Mouse (Mus musculus) forebrain, postnatal 0 days (tissue): ENCODE results near the gene Sbk2. TPM values are rescaled to one million over a fixed set of nuclear protein-coding genes. Genes with fewer than 3 reads are reported as not detected.

Source experiments
- ATAC-seq: fragments of 200-750 bp; cut with Nextera tagmentation; 2 replicates; pipeline ENCODE4 v1.8.0; 2017; ENCODE audit warnings: mild to moderate bottlenecking, moderate library complexity
- DNase-seq: peaks from one replicate; pipeline ENCODE4 v3.0.0-alpha.2; 2015
- H3K27ac ChIP-seq: fragments of 300-500 bp; sonication (generic); 2 replicates; pipeline ENCODE4 v1.5.1; 2014; ENCODE audit warnings: low read depth, mild to moderate bottlenecking, antibody characterized with exemption, low read length, moderate library complexity, mixed read lengths
- H3K27me3 ChIP-seq: fragments of 300-500 bp; sonication (generic); 2 replicates; pipeline ENCODE4 v1.6.1; 2014; ENCODE audit warnings: mild to moderate bottlenecking, low read length, mixed read lengths; ENCODE audit not compliant: insufficient read depth
- H3K36me3 ChIP-seq: fragments of 300-500 bp; sonication (generic); 2 replicates; pipeline ENCODE4 v1.6.1; 2014; ENCODE audit warnings: mild to moderate bottlenecking, moderate library complexity; ENCODE audit not compliant: insufficient read depth
- H3K4me1 ChIP-seq: fragments of 300-500 bp; sonication (generic); 2 replicates; pipeline ENCODE4 v1.6.1; 2014; ENCODE audit warnings: antibody characterized with exemption; ENCODE audit not compliant: insufficient read depth
- H3K4me2 ChIP-seq: fragments of 300-500 bp; sonication (generic); 2 replicates; pipeline ENCODE4 v1.6.1; 2014; ENCODE audit warnings: low read depth, mild to moderate bottlenecking, moderate library complexity
- H3K4me3 ChIP-seq: fragments of 300-500 bp; sonication (generic); 2 replicates; pipeline ENCODE4 v1.5.1; 2014; ENCODE audit warnings: low read depth, low read length, mixed read lengths
- H3K9ac ChIP-seq: fragments of 300-500 bp; sonication (generic); 2 replicates; pipeline ENCODE4 v1.6.1; 2014; ENCODE audit warnings: mild to moderate bottlenecking
- H3K9me3 ChIP-seq: fragments of 300-500 bp; sonication (generic); 2 replicates; pipeline ENCODE4 v1.6.1; 2016; ENCODE audit warnings: low read length
- CTCF ChIP-seq: sonication (generic); IDR thresholded peaks from 2 replicates; pipeline ENCODE4 v1.5.1; 2016; ENCODE audit warnings: antibody characterized with exemption, control low read depth, low read depth
- WGBS: fragments of 180-500 bp; shearing (Covaris S2); extraction: QIAGEN DNeasy Blood & Tissue Kit; methylation state at CpG from one replicate; pipeline ENCODE4 v1.1.7; 2014; 5-methylcytosine and 5-hydroxymethylcytosine counted together
- polyA plus RNA-seq: library from polyadenylated mRNA; unstranded; fragments of >200 nt; fragmentation: Nextera tagmentation; extraction: Ambion mirVana; gene quantifications from 2 replicates; pipeline ENCODE4 v1.2.1, GENCODE M21; 2015
- total RNA-seq: library from RNA; depleted of rRNA; stranded (reverse); fragments of >200 nt; gene quantifications from 2 replicates; pipeline ENCODE4 v1.2.3, GENCODE M21; 2014

The Sbk2 gene
- total and polyA plus RNA-seq, 2 experiments from 2014 or later, result not detected

- 1% methylated on average over 14 of the region's 14 CpGs for WGBS
- Histone ChIP-seq H3K27me3 (no peaks in the 10 kb centered on the region), H3K4me3 (peak overlapping the region; percentile 53), H3K36me3 (peaks cover 28% of the 10 kb centered on the region), H3K4me1 (peaks cover 28% of the 10 kb centered on the region; the same call in 1 of the 2 replicates), H3K9ac (peak overlapping the region; percentile 68), H3K4me2 (peak overlapping the region; percentile 97), H3K27ac (peak overlapping the region; percentile 96), H3K9me3 (no peaks in the 10 kb centered on the region)
- TF ChIP-seq CTCF, result no peak
- peak; percentile 95 for DNase-seq
- peak; percentile 88 for ATAC-seq
These were observed 41.7 kb downstream of the Sbk2 start for GRCm38 (mm10) chr7:4922508-4922907.

GRCm38 (mm10) chr7:4921824-4922482 is 42.3 kb downstream of the Sbk2 start, which contains the start of gene Nat14:
Gene Nat14, plus strand, starts transcription at chr7:4922028.
- Histone ChIP-seq H3K4me1 (peaks cover 28% of the 10 kb centered on the region; the same call in 1 of the 2 replicates), H3K27me3 (no peaks in the 10 kb centered on the region), H3K27ac (peak within 1 kb of the TSS; percentile 96), H3K9me3 (no peaks in the 10 kb centered on the region), H3K9ac (peak within 1 kb of the TSS; percentile 68), H3K4me3 (peak within 1 kb of the TSS; percentile 53), H3K4me2 (peak within 1 kb of the TSS; percentile 97), H3K36me3 (peaks cover 29% of the 10 kb centered on the region)
- ATAC-seq (peak; percentile 2; the same call in 1 of the 2 replicates), DNase-seq (no peak)
- WGBS, result 22% methylated on average over 8 of the region's 8 CpGs
- no peak for TF ChIP-seq CTCF

GRCm38 (mm10) chr7:4920976-4921823 is 43.0 kb downstream of the Sbk2 start:
- no peak for TF ChIP-seq CTCF

GRCm38 (mm10) chr7:4920496-4920895 is 43.7 kb downstream of the Sbk2 start:
- H3K4me1 ChIP-seq, result peaks cover 36% of the 10 kb centered on the region; the same call in 1 of the 2 replicates
- H3K27ac ChIP-seq, result no peak overlapping the region
- WGBS, result 91% methylated on average over 19 of the region's 19 CpGs
- no peak overlapping the region for H3K9ac ChIP-seq
- H3K4me2 ChIP-seq, result no peak overlapping the region
- no peak for ATAC-seq
- H3K4me3 ChIP-seq, result no peak overlapping the region
- H3K36me3 ChIP-seq, result peaks cover 29% of the 10 kb centered on the region
- no peaks in the 10 kb centered on the region for H3K27me3 ChIP-seq
- DNase-seq, result no peak
- TF ChIP-seq CTCF, result no peak
- no peaks in the 10 kb centered on the region for H3K9me3 ChIP-seq

More at GRCm38 (mm10) chr7:4920976-4921823, 43.0 kb downstream of the Sbk2 start:
- WGBS, result 58% methylated on average over 23 of the region's 23 CpGs
- Histone ChIP-seq H3K9me3 (no peaks in the 10 kb centered on the region), H3K36me3 (peaks cover 29% of the 10 kb centered on the region), H3K27me3 (no peaks in the 10 kb centered on the region), H3K9ac (no peak overlapping the region), H3K4me3 (no peak overlapping the region), H3K4me1 (peaks cover 36% of the 10 kb centered on the region; the same call in 1 of the 2 replicates), H3K27ac (peak overlapping the region; percentile 96), H3K4me2 (no peak overlapping the region)
- ATAC-seq, result no peak
- no peak for DNase-seq

GRCm38 (mm10) chr7:4919971-4920370 is 44.2 kb downstream of the Sbk2 start:
- TF ChIP-seq CTCF, result no peak
- Histone ChIP-seq H3K27ac (no peak overlapping the region), H3K36me3 (peaks cover 29% of the 10 kb centered on the region), H3K9me3 (no peaks in the 10 kb centered on the region), H3K4me1 (peaks cover 32% of the 10 kb centered on the region; the same call in 1 of the 2 replicates), H3K4me3 (no peak overlapping the region), H3K27me3 (no peaks in the 10 kb centered on the region), H3K4me2 (no peak overlapping the region), H3K9ac (no peak overlapping the region)
- 87% methylated on average over 19 of the region's 21 CpGs for WGBS
- DNase-seq (no peak), ATAC-seq (no peak)

- Histone ChIP-seq H3K4me1 (peaks cover 25% of the 10 kb centered on the region; the same call in 1 of the 2 replicates), H3K4me3 (no peak overlapping the region), H3K27ac (no peak overlapping the region), H3K9me3 (no peaks in the 10 kb centered on the region), H3K4me2 (no peak overlapping the region), H3K36me3 (peaks cover 29% of the 10 kb centered on the region), H3K9ac (no peak overlapping the region), H3K27me3 (no peaks in the 10 kb centered on the region)
- TF ChIP-seq CTCF, result no peak
- DNase-seq (no peak), ATAC-seq (no peak)
- 86% methylated on average over 21 of the region's 21 CpGs for WGBS
These were observed 45.1 kb downstream of the Sbk2 start for GRCm38 (mm10) chr7:4919096-4919495.
